Mouse (Mus musculus): ENCODE results near the gene Acvrl1. TPM values are rescaled to one million over a fixed set of nuclear protein-coding genes. Genes with fewer than 3 reads are reported as not detected.

Gene Acvrl1
- total RNA-seq (2021): 10 to 100 TPM; 11.2 to 11.4 TPM
- long read RNA-seq, experiment 1, partial matches to known transcripts: 5 of 7 reads
- long read RNA-seq, experiment 1, other reads (novel, unspliced or antisense): 0 of 7 reads
- long read RNA-seq, experiment 2, partial matches to known transcripts: 5 of 7 reads
- long read RNA-seq, experiment 2, other reads (novel, unspliced or antisense): 1 of 7 reads

DNA sequence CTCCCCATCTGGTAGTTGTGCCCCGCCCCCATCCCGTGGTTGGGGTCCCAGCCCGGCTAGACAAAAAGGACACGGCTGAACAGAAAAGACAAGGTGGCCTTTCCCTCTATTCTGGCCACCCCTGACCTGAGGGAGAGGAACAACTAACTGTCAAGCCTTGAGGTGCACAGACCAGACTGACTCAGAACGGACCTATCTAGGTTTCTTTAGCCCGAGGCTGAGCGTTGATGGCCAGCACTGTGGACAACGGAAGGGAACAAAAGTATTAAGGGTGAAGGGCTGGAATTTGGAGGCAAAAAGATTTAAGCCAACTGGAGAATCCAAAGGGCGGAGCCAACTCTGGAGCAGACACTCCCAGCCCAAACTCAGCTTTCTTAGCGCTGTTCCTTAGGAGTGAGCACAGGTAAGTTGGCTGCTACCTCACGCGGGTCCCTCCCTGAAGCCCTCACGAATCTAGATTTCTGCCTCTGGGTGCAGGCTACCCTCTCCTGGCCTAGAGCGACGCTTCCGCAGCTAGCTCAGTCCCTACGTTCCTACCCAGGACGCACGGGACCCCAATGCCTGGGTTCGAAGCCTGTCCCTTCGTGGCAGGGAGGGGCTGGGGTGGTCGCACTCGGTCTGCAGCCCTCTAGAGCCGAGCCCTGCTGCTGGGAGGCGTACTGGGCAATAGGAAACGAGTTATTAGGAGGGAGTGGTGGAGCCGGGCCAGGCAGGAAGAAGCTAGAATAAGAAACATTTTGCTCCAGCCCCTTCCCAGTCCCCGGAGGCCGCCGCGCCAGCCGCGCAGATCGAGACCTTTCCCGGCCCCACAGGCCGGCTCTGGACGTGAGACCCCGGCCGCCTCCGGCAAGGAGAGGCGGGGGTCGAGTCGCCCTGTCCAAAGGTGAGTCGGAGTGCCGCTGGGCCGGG is at the start of gene Acvrl1:
Acvrl1 (plus strand) TSS at position 342 of the 909 bp plus-strand sequence.
- no peak for TF ChIP-seq CTCF (conservative IDR thresholded peaks at IDR 0.05)
- DNase-seq (ENCODE audit: low spot score in 2 of 2): no peak
- Histone ChIP-seq H3K27ac (peak within 1 kb of the TSS; percentile 78), H3K4me3 (peak within 1 kb of the TSS; percentile 29)

DNA sequence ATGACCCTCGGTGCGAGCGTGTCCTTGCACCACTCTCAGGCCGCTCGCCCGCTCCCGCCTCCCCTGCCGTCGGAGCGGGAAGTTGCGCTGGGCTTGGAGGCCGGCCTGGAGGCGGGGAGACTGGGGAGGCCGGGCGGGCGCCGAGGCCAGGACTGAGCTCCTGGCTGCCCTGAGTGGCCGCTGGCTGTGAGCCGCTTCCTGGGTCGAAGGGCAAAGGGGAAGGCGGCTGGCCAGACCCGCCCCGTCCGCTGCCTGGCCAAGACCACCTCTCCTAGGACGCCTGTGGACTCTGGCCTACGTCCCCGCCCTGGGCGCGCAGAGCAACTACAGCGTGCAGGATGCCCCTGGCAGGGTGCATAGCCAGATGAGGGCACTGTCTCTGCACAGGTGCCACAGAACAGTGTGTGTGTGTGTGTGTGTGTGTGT is 49.6 kb upstream of the Acvrl1 start:
- peak overlapping the region; percentile 67; the same call in 1 of the 2 replicates for H3K27ac ChIP-seq
- peak overlapping the region; percentile 60 for H3K4me3 ChIP-seq
- peak; percentile 42 for TF ChIP-seq CTCF (conservative IDR thresholded peaks at IDR 0.05)
- peak; percentile 58 to 60 for DNase-seq (ENCODE audit: low spot score in 2 of 2)

DNA sequence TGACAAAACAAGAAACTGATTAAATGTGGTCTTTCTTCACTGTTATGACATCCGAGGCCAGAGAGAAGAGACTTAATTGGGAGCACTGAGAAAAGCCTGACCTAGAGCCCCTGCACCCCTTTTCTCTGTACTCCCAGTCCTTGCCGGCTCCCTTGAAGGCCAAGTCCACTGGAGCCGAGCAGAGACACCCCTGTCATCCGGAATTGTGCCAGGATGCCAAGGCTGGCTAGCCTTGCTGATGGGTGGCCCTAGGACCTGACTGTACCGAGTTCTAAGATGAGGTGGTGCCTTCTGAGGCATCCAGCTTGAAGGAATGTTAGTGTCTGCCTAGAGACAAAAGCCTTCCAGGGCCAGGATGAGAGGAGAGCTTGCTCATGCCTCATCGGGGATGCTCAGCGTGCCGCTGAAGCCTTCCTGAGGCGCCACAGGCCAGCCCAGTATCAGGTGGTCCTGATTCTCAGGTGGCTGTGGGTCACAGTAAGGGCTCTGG is 48.2 kb upstream of the Acvrl1 start:
- no peak for DNase-seq (ENCODE audit: low spot score in 2 of 2)
- Histone ChIP-seq H3K27ac (no peak overlapping the region), H3K4me3 (no peak overlapping the region)
- no peak for TF ChIP-seq CTCF (conservative IDR thresholded peaks at IDR 0.05)

DNA sequence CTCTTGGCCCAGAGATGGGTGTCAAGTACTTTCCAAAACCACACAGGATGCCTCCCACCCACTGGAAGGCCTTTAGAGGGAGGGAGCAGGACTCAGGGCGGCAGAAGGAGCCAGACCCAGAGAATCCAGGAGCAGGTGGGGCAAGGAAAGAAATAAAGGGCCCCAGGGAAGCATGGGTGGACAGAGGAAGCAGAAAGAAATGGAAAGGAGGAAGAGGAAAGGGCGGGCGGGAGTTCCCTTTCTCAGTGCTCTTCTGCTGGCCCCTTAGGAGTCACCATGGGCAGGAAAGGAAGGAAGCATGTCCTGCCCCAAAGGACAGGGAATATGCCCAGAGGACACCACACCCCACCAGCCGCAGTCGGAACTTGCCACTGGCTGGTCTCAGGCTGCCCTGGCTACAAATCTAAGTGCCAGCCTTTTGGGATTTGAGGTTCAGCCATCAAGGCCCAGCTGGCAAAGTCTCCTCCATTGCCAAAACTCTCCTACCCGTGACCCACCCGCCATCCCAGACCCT is 47.2 kb upstream of the Acvrl1 start:
- Histone ChIP-seq H3K4me3 (no peak overlapping the region), H3K27ac (no peak overlapping the region)
- DNase-seq (ENCODE audit: low spot score in 2 of 2): no peak
- no peak for TF ChIP-seq CTCF (conservative IDR thresholded peaks at IDR 0.05)

DNA sequence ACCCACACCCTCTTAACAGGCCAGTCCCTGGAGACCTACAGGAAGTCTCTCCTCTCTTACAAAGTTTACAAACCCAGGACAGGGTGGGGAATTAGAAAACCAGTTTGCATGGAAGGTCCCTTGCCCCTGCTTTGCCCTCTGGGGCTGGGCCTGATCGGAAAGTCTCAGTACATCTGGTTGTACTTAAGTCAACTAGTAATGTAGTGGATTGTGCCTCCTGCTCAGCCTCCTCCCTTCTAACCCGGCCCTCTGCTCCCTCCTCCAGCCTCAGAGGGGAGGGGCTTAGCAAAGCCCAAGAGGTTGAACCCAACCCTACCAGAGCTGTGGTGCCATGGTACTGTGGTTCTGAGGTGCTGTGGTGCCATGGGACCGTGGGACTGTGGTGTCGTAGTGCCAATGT is 46.1 kb upstream of the Acvrl1 start:
- H3K27ac ChIP-seq: no peak overlapping the region
- no peak for DNase-seq (ENCODE audit: low spot score in 2 of 2)
- TF ChIP-seq CTCF (conservative IDR thresholded peaks at IDR 0.05): no peak
- H3K4me3 ChIP-seq: no peak overlapping the region

DNA sequence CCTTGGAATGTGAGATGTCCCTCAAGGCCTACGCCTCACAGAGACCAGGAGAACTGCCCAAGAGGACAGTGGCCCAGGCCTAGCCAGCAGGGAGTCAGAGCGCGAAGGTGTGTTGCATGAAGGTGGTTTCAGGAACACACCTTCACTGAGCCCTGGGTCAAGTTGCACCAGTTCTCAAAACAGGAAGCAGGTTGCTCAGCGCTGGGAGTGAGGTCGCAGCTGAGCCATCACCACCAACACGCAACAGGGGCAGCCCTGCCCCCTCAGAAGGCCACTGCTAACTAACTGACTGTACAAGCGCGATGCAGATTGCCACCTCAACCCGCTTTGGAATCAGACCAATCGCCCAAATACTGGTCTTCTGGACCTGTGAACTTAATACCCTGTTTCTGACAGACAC is 43.8 kb upstream of the Acvrl1 start:
- no peak for TF ChIP-seq CTCF (conservative IDR thresholded peaks at IDR 0.05)
- Histone ChIP-seq H3K4me3 (no peak overlapping the region), H3K27ac (no peak overlapping the region)
- DNase-seq (ENCODE audit: low spot score in 2 of 2): no peak

DNA sequence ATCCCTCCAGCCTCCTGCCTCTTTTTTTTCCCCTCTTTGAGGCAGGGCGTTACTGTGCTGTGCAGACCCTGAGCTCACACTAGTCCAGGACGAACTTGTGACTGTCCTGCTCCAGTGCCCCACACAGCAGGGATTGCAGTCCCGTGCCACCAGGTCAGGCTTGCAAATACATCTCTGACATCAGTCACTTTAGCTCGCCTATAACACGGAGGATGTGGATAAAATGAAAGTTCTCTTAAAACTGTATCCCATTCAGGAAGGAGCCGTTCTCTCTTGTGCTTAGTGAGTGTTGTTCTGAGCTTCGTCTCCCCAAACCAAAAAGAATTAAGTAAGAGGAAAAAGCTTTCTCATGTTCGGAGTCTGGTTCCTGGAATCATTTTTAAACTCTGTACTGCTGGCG is 41.9 kb upstream of the Acvrl1 start:
- no peak for DNase-seq (ENCODE audit: low spot score in 2 of 2)
- H3K4me3 ChIP-seq: no peak overlapping the region
- TF ChIP-seq CTCF (conservative IDR thresholded peaks at IDR 0.05): no peak
- no peak overlapping the region for H3K27ac ChIP-seq

DNA sequence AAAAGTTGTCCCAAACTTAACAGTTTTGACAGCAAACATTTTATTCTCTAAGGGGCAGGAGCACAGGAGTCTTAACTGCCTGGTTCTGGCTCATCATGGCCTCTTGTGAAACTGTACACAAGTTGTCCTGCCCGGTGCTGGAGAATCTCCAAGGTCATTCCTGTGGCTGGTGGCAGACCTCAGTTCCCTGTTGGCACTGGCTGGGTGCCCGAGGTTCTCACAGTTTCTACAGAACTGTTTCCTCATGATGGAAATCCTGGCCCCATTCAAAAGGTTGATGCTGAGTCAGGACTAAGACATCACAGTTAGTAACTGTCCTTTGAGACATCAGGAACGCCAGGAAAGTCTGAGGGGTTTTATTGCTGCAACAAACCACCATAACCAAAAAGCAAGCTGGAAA is 41.4 kb upstream of the Acvrl1 start:
- no peak for TF ChIP-seq CTCF (conservative IDR thresholded peaks at IDR 0.05)
- Histone ChIP-seq H3K27ac (no peak overlapping the region), H3K4me3 (no peak overlapping the region)
- DNase-seq (ENCODE audit: low spot score in 2 of 2): no peak

DNA sequence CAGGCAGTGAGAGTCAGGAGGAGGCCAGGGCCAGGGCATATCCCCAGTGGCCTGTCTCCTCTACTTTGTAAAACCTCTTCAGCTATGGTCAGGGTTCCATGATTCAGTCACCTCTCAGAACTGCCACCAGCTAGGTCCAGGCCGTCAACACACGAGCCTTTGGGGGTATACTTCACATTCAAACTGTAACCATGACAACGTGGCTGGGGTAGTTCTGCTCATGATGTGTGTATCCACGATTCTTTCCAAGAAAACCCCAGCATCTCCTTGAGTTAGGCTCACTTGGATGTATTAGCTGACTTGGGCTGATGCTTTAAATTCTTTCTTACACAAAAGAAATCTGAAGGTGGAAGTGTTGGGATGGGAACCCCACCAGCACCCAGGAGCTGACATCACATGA is 40.0 kb upstream of the Acvrl1 start:
- no peak for DNase-seq (ENCODE audit: low spot score in 2 of 2)
- TF ChIP-seq CTCF (conservative IDR thresholded peaks at IDR 0.05): no peak
- Histone ChIP-seq H3K27ac (no peak overlapping the region), H3K4me3 (no peak overlapping the region)

DNA sequence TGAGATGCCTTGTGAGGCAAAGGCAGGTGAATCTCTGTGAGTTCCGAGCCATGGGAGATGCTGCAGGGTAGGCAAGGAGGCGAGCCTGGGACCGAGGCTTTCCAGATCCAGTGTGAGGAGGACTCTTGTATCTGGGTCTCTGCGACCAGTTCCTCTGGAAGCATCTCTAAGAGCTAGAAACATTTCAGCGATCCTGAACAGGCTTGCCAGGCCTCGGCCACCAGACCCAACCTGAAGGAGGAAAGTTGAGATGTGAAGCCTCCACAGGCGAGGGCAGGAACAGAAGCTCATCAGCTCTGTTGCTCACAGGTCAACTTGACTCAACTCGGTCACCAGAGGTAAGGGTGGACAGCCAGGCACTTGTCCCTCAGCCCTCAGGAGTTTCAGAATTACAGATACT is 36.8 kb upstream of the Acvrl1 start:
- TF ChIP-seq CTCF (conservative IDR thresholded peaks at IDR 0.05): no peak
- H3K4me3 ChIP-seq: no peak overlapping the region
- no peak overlapping the region for H3K27ac ChIP-seq
- DNase-seq (ENCODE audit: low spot score in 2 of 2): no peak

DNA sequence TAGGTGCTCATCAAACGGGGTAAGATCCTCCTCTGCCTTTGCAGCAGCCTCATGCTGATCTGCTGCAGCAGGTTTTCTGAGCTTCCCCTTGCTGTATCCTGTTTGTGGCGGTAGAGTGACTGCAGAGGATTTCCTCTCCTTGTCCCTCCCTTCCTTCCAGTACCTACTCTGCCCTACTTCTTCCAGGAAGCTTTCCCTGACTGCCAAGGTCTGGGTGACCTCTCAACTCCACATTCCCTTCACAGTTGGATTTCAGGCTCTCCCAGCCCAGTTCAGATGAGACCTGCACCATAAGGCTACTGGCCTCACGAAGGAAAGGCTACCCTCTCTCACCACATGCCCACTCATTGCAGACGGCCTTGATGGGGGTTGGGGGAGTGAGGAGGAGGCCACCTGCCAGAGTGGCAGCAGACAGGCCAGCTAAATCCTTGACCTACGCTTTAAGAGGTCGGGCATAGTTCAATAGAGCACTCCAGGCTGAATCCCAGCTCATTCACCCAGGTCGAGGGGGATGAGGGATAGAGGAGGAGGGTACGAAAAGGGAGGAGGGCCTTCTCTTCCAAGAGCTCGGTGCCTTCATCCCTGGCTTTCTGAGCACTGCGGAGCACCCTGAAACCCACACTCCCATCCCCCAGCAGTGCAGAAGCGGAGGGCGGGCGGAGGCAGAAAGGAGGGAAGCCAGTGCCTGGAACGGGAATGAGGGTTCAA is 36.0 kb upstream of the Acvrl1 start:
- DNase-seq (ENCODE audit: low spot score in 2 of 2): no peak
- no peak for TF ChIP-seq CTCF (conservative IDR thresholded peaks at IDR 0.05)
- Histone ChIP-seq H3K27ac (peak overlapping the region; percentile 87), H3K4me3 (peak overlapping the region; percentile 36; the same call in 1 of the 2 replicates)

DNA sequence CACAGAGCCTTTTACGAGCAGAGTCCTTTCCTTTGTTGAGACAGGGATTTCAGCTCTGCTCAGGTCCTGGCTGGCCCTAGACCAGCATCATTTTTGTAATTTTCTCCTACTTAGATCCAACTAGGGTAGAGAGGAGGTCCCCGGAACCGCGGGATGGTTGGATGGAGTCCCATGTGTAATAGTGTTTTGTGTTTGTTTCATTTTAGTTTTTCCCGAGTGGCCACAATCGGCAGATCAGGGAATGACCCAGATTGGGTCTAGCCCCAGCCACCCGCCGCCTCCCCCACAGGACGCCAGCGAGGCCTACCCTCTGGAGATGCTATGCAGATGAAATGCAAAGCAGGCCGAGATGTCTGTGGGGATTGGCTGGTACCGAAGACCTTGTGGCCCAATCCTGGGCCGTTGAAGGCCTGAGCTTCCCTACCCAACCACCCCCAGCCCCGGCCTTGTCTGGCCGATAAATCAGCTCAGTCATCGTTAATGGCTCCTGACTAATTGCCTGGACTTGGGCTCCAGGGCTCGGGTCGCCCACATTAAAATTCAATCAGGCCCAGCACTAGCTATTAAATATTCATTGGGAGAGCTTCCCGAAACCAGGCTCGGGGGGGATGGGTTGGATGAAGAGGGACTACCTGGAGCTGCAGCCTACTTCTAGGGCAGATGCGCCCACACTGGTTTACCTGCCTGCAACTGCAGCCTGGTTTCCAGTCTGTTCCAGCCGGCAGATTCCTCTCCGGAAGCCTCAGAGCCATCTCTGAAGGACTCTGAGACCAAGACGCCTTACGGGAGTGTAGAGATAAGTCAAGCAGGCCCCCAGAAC is 35.3 kb upstream of the Acvrl1 start:
- DNase-seq (ENCODE audit: low spot score in 2 of 2): peak; percentile 44 to 59
- TF ChIP-seq CTCF (conservative IDR thresholded peaks at IDR 0.05): no peak
- Histone ChIP-seq H3K27ac (peak overlapping the region; percentile 87), H3K4me3 (peak overlapping the region; percentile 36; the same call in 1 of the 2 replicates)

Measured in layer of hippocampus, adult 2 months (tissue).